Mouse (Mus musculus): ENCODE data around the gene Birc2. TPM values are rescaled to one million over a fixed set of nuclear protein-coding genes. Genes with fewer than 3 reads are reported as not detected.
A peak's percentile ranks its signal among the peaks of the same experiment; 100 is the strongest.

The Birc2 gene
- polyA plus RNA-seq, 2 experiments from 2014 or later: 94.9 to 96.7 TPM

- no peak for ATAC-seq
Measured at GRCm38 (mm10) chr9:7845216-7845895, 8.5 kb upstream of the Birc2 start.

GRCm38 (mm10) chr9:7841221-7841620, 4.4 kb upstream of the Birc2 start:
- ATAC-seq: no peak

- no peak for ATAC-seq
Measured at GRCm38 (mm10) chr9:7837806-7838440, 1.1 kb upstream of the Birc2 start.

- ATAC-seq: peak; percentile 12
Measured at GRCm38 (mm10) chr9:7836331-7836730, 533 bp downstream of the Birc2 start.

GRCm38 (mm10) chr9:7835302-7835701, 1.6 kb downstream of the Birc2 start:
- ATAC-seq: no peak

GRCm38 (mm10) chr9:7833421-7833820, 3.4 kb downstream of the Birc2 start:
- no peak for ATAC-seq

- ATAC-seq: peak; percentile 66
Measured at GRCm38 (mm10) chr9:7829531-7830528, 7.0 kb downstream of the Birc2 start.

GRCm38 (mm10) chr9:7828706-7829105, 8.2 kb downstream of the Birc2 start:
- ATAC-seq: no peak

- no peak for ATAC-seq
Measured at GRCm38 (mm10) chr9:7824916-7825315, 11.9 kb downstream of the Birc2 start.

GRCm38 (mm10) chr9:7822758-7823157, 14.1 kb downstream of the Birc2 start:
- ATAC-seq: no peak

GRCm38 (mm10) chr9:7805101-7805506, 31.8 kb downstream of the Birc2 start:
- peak; percentile 61 for ATAC-seq

- no peak for ATAC-seq
Measured at GRCm38 (mm10) chr9:7798555-7798954, 38.3 kb downstream of the Birc2 start.

- no peak for ATAC-seq
Measured at GRCm38 (mm10) chr9:7797542-7797941, 39.3 kb downstream of the Birc2 start.

- no peak for ATAC-seq
Measured at GRCm38 (mm10) chr9:7796129-7796864, 40.6 kb downstream of the Birc2 start.

GRCm38 (mm10) chr9:7795581-7795980, 41.3 kb downstream of the Birc2 start:
- ATAC-seq: no peak

GRCm38 (mm10) chr9:7793561-7793960, 43.3 kb downstream of the Birc2 start:
- no peak for ATAC-seq

- no peak for ATAC-seq
Measured at GRCm38 (mm10) chr9:7790580-7791084, 46.2 kb downstream of the Birc2 start.

- no peak for ATAC-seq
Measured at GRCm38 (mm10) chr9:7789764-7790575, 46.9 kb downstream of the Birc2 start.

GRCm38 (mm10) chr9:7788411-7788810, 48.5 kb downstream of the Birc2 start:
- ATAC-seq: no peak

GRCm38 (mm10) chr9:7786086-7786485, 50.8 kb downstream of the Birc2 start:
- no peak for ATAC-seq

GRCm38 (mm10) chr9:7785396-7785795, 51.5 kb downstream of the Birc2 start:
- no peak for ATAC-seq

Measured in activated CD4-positive, CD25-positive, alpha-beta regulatory T cell, adult 4 months (primary cell).